ENCODE assay signal across 9 mouse cellular contexts in genomic region chr17:71548586-71548985, GRCm38 (mm10). TPM values are rescaled to one million over a fixed set of nuclear protein-coding genes. Genes with fewer than 3 reads are reported as not detected.
DNase-seq lines count a peak whose midpoint lies in the region; ATAC-seq and TF ChIP-seq lines count a peak whose summit lies in the region.
"Had no signal": no experiment of that assay in that cellular context is flagged by ENCODE, and none has a peak within 500 bp of the region (broad histone marks: within the 10 kb centered on the region; RNA-seq: fewer than 3 reads in every experiment).

No protein-coding gene starts in this region.

- H3K36me3 ChIP-seq in hindbrain, embryonic 14.5 days (replicated peaks; ENCODE audit: control insufficient read depth, insufficient read depth), result no peaks in the 10 kb centered on the region
- no peaks in the 10 kb centered on the region for H3K36me3 ChIP-seq in hindbrain, embryonic 16.5 days (ENCODE audit: control insufficient read depth, insufficient read depth, low read length)
- no peaks in the 10 kb centered on the region for H3K36me3 ChIP-seq in midbrain, postnatal 0 days (ENCODE audit: insufficient read depth, low read length)
- no peaks in the 10 kb centered on the region for H3K36me3 ChIP-seq in midbrain, embryonic 16.5 days (ENCODE audit: control insufficient read depth, insufficient read depth, low read length)

- no peak overlapping the region for H3K4me3 ChIP-seq in hindbrain, embryonic 14.5 days (replicated peaks; ENCODE audit: low read length)
- H3K4me3 ChIP-seq in hindbrain, embryonic 16.5 days (ENCODE audit: low read length), result no peak overlapping the region
- no peak overlapping the region for H3K4me3 ChIP-seq in midbrain, postnatal 0 days (ENCODE audit: low read depth, low read length)
- no peak overlapping the region for H3K4me3 ChIP-seq in midbrain, embryonic 16.5 days (ENCODE audit: low read depth, low read length)

- H3K27me3 ChIP-seq in hindbrain, embryonic 14.5 days (ENCODE audit: control insufficient read depth, insufficient read depth, low read length), result peaks cover 24% of the 10 kb centered on the region
- peaks cover 8% of the 10 kb centered on the region for H3K27me3 ChIP-seq in hindbrain, embryonic 16.5 days (replicated peaks; ENCODE audit: control insufficient read depth, insufficient read depth, low read length)
- H3K27me3 ChIP-seq in midbrain, postnatal 0 days (ENCODE audit: insufficient read depth, low read length), result no peaks in the 10 kb centered on the region
- no peaks in the 10 kb centered on the region; the same call in none of the 2 replicates for H3K27me3 ChIP-seq in midbrain, embryonic 16.5 days (ENCODE audit: control insufficient read depth, insufficient read depth, low read depth, low read length)

- no peak overlapping the region for H3K9ac ChIP-seq in hindbrain, embryonic 14.5 days
- H3K9ac ChIP-seq in hindbrain, embryonic 16.5 days (ENCODE audit: low read depth, low read length), result no peak overlapping the region
- H3K9ac ChIP-seq in midbrain, postnatal 0 days (replicated peaks; ENCODE audit: low read length, poor library complexity, severe bottlenecking), result no peak overlapping the region
- no peak overlapping the region for H3K9ac ChIP-seq in midbrain, embryonic 16.5 days (ENCODE audit: low read depth, low read length)

- no peak overlapping the region for H3K27ac ChIP-seq in hindbrain, embryonic 14.5 days
- no peak overlapping the region for H3K27ac ChIP-seq in hindbrain, embryonic 16.5 days (ENCODE audit: low read depth, low read length)
- no peak overlapping the region for H3K27ac ChIP-seq in midbrain, postnatal 0 days (ENCODE audit: low read depth, low read length)
- no peak overlapping the region for H3K27ac ChIP-seq in midbrain, embryonic 16.5 days (ENCODE audit: low read length)

- no peak for ATAC-seq in hindbrain, embryonic 14.5 days (ENCODE audit: low FRiP score)
- ATAC-seq in hindbrain, embryonic 16.5 days, result no peak
- ATAC-seq in midbrain, postnatal 0 days (ENCODE audit: low FRiP score), result no peak
- no peak for ATAC-seq in midbrain, embryonic 16.5 days

- H3K4me2 ChIP-seq in hindbrain, embryonic 14.5 days (replicated peaks), result no peak overlapping the region
- no peak overlapping the region for H3K4me2 ChIP-seq in hindbrain, embryonic 16.5 days (ENCODE audit: low read length)
- no peak overlapping the region for H3K4me2 ChIP-seq in midbrain, postnatal 0 days (ENCODE audit: low read depth, low read length, poor library complexity, severe bottlenecking)
- no peak overlapping the region for H3K4me2 ChIP-seq in midbrain, embryonic 16.5 days (ENCODE audit: low read length)

- peak; percentile 69 for DNase-seq in hindbrain, embryonic 14.5 days (ENCODE audit: low spot score)
- DNase-seq in midbrain, postnatal 0 days (ENCODE audit: low spot score), result peak; percentile 58
- peak; percentile 41 for DNase-seq in brain, adult 2 months (ENCODE audit: low read depth, low spot score)
- peak; percentile 55 for DNase-seq in retina, postnatal 1 day
- no peak for DNase-seq in frontal cortex, postnatal 25 days (ENCODE audit: low spot score in 2 of 2)
- DNase-seq in layer of hippocampus, adult 9-10 months (ENCODE audit: low spot score), result no peak
- DNase-seq: heart, postnatal 36 days had no signal

- H3K4me1 ChIP-seq in hindbrain, embryonic 14.5 days (replicated peaks; ENCODE audit: control insufficient read depth, insufficient read depth, low read length), result no peaks in the 10 kb centered on the region
- peaks cover 6% of the 10 kb centered on the region for H3K4me1 ChIP-seq in hindbrain, embryonic 16.5 days (ENCODE audit: control insufficient read depth, insufficient read depth, low read depth, low read length)
- no peaks in the 10 kb centered on the region for H3K4me1 ChIP-seq in midbrain, postnatal 0 days (ENCODE audit: insufficient read depth, low read length)
- peaks cover 9% of the 10 kb centered on the region for H3K4me1 ChIP-seq in midbrain, embryonic 16.5 days (ENCODE audit: control insufficient read depth, insufficient read depth, low read length)

- 0% methylated on average over 1 of the region's 1 CpGs for WGBS in hindbrain, embryonic 14.5 days
- WGBS in hindbrain, embryonic 16.5 days, result 0% methylated on average over 1 of the region's 1 CpGs
- 13% methylated on average over 1 of the region's 1 CpGs for WGBS in midbrain, postnatal 0 days
- 14% methylated on average over 1 of the region's 1 CpGs for WGBS in midbrain, embryonic 16.5 days

- no peaks in the 10 kb centered on the region for H3K9me3 ChIP-seq in hindbrain, embryonic 14.5 days (ENCODE audit: control insufficient read depth, low read length)
- H3K9me3 ChIP-seq in hindbrain, embryonic 16.5 days (ENCODE audit: control insufficient read depth, low read length), result no peaks in the 10 kb centered on the region
- H3K9me3 ChIP-seq in midbrain, postnatal 0 days (ENCODE audit: low read length), result no peaks in the 10 kb centered on the region
- H3K9me3 ChIP-seq in midbrain, embryonic 16.5 days (replicated peaks; ENCODE audit: control insufficient read depth, low read length, poor library complexity, severe bottlenecking), result no peaks in the 10 kb centered on the region

- TF ChIP-seq CTCF in midbrain, postnatal 0 days (IDR thresholded peaks at IDR 0.05), result peak; percentile 76

RNA-seq across cellular contexts. Expression of gene Spdya, which starts 3.3 kb away (rescaled TPM):
- 1.6 and 1.7 TPM in 2 replicates for polyA plus RNA-seq in hindbrain, embryonic 14.5 days (2014; fragmentation: Nextera tagmentation; extraction: Ambion mirVana)
- polyA plus RNA-seq in hindbrain, embryonic 16.5 days (2015; fragmentation: Nextera tagmentation; extraction: Ambion mirVana), result 1.2 and 1.6 TPM in 2 replicates
- total RNA-seq in midbrain, postnatal 0 days (2014; rRNA removed), result 0.71 and 0.85 TPM in 2 replicates
- polyA plus RNA-seq in midbrain, postnatal 0 days (2015; fragmentation: Nextera tagmentation; extraction: Ambion mirVana), result 2.5 and 2.7 TPM in 2 replicates
- 1.4 and 1.9 TPM in 2 replicates for polyA plus RNA-seq in midbrain, embryonic 16.5 days (2015; fragmentation: Nextera tagmentation; extraction: Ambion mirVana)

RNA-seq across cellular contexts. Expression of gene Ndc80, which starts 21.9 kb away (rescaled TPM):
- polyA plus RNA-seq in hindbrain, embryonic 14.5 days (2014; fragmentation: Nextera tagmentation; extraction: Ambion mirVana), result 5.8 and 7.6 TPM in 2 replicates
- polyA plus RNA-seq in hindbrain, embryonic 16.5 days (2015; fragmentation: Nextera tagmentation; extraction: Ambion mirVana), result 7.8 and 9.1 TPM in 2 replicates
- total RNA-seq in midbrain, postnatal 0 days (2014; rRNA removed), result 0.44 and 0.80 TPM in 2 replicates
- 2.8 and 3.3 TPM in 2 replicates for polyA plus RNA-seq in midbrain, postnatal 0 days (2015; fragmentation: Nextera tagmentation; extraction: Ambion mirVana)
- polyA plus RNA-seq in midbrain, embryonic 16.5 days (2015; fragmentation: Nextera tagmentation; extraction: Ambion mirVana), result 4.4 and 5.6 TPM in 2 replicates

Comparison
In these comparisons a context has a peak if more than half of its experiments do, and no peak if none do; other contexts are left out.
1. DNase-seq: peak in hindbrain, embryonic 14.5 days (single experiment), midbrain, postnatal 0 days (single experiment), brain, adult 2 months (single experiment) and retina, postnatal 1 day (single experiment); none in frontal cortex, postnatal 25 days (0 of 2) and layer of hippocampus, adult 9-10 months (single experiment).